Mouse (Mus musculus) megakaryocyte, adult 5-6 weeks (primary cell): ENCODE results near the gene Pgd. TPM values are rescaled to one million over a fixed set of nuclear protein-coding genes. Genes with fewer than 3 reads are reported as not detected.
A peak's percentile ranks its signal among the peaks of the same experiment; 100 is the strongest.
"Not testable (repeated sequence)": the region's sequence is repeated elsewhere in the genome, so short reads cannot be mapped to it uniquely, and the experiment has no call there.

Source experiments
- ATAC-seq: 2 replicates; pipeline ENCODE4 v1.8.0; 2016; ENCODE audit warnings: mild to moderate bottlenecking, inconsistent platforms; ENCODE audit not compliant: poor library complexity, severe bottlenecking
- total RNA-seq, 2 experiments: library from RNA; stranded (forward) in 1 of 2; stranded (reverse) in 1 of 2; fragments of 153-499, 151-499 nt in 1 of 2; fragments of 221-1000, 200-1000 nt in 1 of 2; gene quantifications; 2 replicates each; pipeline versions ENCODE4 v1.2.3 to v1.2.4; 2015 to 2017

Gene Pgd
- total RNA-seq, 2 experiments from 2014 or later = 146 to 163 TPM

- ATAC-seq = peak; percentile 40
Observed at GRCm38 (mm10) chr4:149170394-149170931, 3.9 kb upstream of the Pgd start.

- ATAC-seq = not testable (repeated sequence)
Observed at GRCm38 (mm10) chr4:149169926-149170325, 3.4 kb upstream of the Pgd start.

DNA sequence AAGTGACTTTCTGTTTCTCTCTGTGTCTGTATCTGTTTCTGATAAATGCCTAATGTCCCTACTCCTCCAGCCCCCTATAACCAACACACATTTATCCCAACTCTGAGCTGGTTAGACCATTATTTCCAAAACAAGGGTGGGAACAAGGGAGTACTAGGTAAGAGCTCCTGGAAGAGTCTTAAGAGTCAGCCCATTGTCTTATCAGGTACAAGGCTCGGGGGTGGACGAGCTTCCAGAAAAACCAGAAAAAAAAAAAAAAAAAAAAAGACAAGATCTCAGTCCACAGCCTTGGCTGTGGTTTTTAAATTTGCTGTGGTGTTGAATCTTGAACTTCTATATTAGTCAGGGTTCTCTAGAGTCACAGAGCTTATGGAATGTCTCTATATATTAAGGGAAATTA lies 1.4 kb upstream of the Pgd start:
- no peak for ATAC-seq

DNA sequence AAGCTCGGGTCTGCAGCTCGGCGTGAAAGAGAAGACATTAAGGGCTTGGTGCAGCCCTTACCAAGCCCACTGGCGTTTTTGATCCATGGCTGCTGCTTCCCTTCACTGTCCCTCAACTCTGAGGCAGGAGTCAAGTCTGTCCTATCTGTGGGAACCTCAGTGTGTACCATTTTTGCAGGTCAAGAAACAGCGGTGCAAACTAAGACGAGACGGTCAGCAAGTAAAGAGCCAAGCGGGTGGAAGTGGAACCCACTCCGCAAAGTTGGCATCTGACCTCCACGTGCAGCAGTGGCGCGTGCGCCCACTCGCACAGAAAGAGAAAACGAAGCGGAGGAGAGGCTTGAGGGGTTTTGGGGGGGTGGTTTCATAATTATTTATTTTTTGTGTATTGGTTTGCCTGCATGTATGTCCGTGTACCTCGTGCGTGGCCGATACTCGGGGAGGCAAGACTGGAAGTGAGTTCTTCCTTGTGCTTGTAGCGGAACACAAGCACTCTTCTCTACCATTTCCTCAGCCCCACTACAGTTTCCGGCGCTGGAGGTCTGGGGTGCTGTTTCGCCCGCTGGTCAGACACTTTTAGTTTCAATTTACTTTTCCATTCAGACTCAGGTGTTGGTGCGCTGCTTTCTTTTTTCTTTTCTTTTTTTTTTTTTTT lies 513 bp upstream of the Pgd start:
- ATAC-seq = peak; percentile 22

GRCm38 (mm10) chr4:149164150-149164549 lies 2.4 kb downstream of the Pgd start:
- ATAC-seq = no peak

DNA sequence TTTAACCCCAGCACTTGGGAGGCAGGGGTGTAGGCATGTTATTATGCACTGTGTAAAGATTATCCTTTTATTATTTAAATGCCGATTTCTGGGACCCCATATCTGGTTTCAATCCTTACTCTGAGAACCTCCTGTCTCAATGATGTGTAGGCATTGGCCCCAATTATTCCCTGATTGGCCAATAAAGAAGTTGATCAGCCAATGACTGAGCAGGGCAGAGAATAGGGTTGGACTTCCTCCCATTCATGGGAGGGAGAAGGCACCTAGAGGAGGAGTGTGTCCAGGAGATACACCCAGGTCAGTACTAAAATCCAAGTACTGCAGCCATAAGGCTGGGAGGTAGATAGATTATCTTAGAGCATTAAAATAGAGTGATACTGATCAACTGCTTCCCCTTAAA lies 3.4 kb downstream of the Pgd start:
- ATAC-seq = no peak

GRCm38 (mm10) chr4:149161166-149161565 lies 5.4 kb downstream of the Pgd start:
- ATAC-seq = peak; percentile 53

DNA sequence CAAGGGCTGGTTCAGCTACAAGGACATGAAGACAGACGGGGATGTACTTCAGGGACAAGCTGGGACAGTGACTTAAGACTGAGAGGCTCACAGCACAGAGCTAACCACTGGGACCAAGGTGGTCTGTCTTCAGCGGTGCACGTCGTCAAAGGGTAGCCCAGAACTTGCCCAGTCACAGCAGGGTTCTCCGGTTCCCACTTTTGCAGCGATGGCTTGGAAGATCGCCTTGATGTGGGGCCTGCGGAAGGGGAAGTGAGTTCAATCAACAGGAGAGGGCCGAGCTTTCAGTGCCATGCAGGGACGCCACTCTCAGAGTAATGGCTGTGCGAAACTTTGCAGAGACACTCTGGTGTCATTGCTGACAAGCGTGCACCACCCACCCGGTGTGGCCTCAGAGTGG lies 6.7 kb downstream of the Pgd start:
- peak; percentile 20 for ATAC-seq

DNA sequence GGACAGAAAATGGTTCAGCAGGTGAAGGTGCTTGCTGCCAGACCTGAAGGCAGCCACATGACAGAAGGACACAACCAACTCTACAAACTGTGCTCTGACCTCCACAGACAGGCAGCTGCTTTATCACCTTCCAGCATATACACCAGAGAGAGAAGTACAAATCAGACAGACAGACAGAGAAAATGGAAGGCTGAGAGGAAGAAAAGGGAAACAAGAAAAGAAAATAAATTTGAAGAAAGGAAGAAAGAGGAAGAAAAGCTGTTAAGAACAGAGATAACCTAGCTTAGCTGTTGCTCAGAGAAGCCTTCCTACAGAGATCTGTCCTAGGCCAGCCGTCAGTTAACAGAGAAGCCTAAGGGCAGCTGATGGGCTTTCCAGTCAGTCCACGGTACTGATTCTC lies 7.4 kb downstream of the Pgd start:
- no peak for ATAC-seq

DNA sequence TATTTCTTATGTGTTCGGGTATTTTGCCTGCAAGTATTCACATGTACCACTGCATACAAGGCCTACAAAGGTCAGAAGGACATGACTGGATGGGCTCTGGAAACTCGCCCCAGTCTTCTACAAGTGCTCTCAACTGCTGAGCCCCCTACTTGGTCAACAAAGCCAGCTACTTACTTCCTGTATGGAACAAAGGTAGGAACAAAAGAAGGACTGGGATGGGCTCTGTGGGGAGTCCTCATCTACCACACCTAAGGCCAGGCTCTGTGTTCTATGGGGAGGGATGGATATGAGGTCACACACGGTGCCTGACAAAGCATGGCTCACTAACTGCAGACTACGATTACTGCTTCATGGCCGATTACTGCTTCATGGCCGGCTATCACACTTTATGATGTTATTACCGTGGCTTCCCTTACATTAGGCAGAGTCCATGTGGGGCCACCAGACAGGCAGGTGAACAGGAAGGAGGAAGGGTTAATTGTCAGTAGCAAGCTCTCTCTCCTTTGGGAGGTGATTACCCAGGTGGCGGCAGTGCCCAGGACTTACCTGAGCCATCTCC lies 9.1 kb downstream of the Pgd start:
- no peak for ATAC-seq

GRCm38 (mm10) chr4:149155711-149156110 lies 10.9 kb downstream of the Pgd start:
- peak; percentile 93 for ATAC-seq

GRCm38 (mm10) chr4:149154859-149155258 lies 11.7 kb downstream of the Pgd start:
- no peak for ATAC-seq

GRCm38 (mm10) chr4:149150721-149151120 lies 15.8 kb downstream of the Pgd start:
- ATAC-seq = no peak

DNA sequence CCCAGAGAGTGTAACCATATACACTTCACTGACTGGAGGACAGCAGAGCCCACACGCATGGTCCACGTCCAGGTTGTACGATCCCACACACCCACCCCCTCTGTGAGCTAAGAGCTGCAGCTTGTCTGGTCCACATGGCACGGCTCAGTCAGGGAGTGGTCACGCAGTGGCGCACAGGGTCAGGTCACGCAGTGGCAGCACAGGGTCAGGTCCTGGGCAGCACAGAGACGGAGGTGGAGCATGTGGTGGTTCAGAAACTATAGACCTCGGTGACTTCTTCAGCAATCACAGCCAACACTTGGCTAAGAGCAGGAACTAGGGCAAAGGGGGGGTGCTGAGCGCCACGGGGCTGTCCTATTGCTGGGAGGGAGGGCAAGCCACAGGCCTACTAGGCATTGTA lies 16.3 kb downstream of the Pgd start:
- ATAC-seq = no peak

GRCm38 (mm10) chr4:149149611-149150010 lies 17.0 kb downstream of the Pgd start:
- ATAC-seq = no peak

DNA sequence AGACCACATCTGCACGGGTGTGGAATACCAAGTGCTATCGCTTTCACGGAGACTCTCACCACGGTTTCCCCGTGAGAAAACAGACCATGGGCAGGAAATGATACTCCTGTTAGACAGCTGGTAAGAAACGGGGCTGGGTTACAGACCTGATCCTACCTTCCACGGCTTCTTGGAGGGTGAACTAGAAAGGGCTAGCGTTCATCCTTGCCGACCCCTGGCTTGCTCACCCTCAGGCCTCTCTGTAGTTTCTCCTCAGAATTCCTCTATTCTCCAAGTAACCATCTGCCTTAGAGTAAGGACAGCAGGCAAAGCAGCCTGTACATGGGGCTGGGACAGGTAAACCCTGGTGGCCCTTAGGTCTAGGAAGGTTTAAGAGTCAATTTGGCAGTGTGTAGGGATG lies 17.4 kb downstream of the Pgd start:
- ATAC-seq = no peak

DNA sequence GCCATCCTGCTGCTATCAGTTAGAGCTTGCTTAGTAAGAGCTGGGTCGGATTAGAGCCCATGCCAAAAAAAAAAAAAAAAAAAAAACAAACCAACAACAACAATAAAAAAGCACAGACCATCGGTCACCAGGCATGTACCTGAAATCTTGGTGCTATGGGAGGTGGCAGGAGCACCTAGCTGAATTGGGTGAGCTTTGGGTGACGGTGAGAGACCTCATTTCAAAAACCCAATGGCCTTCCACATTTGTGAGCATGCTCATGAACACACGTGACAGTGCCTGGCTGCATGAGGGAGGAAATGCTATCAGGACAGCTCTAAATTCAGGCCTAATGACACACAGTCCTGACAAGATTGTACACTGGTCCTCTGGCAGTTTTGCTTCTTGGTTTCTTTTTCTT lies 18.5 kb downstream of the Pgd start:
- ATAC-seq = no peak

GRCm38 (mm10) chr4:149147528-149147927 lies 19.0 kb downstream of the Pgd start:
- peak; percentile 41 for ATAC-seq

DNA sequence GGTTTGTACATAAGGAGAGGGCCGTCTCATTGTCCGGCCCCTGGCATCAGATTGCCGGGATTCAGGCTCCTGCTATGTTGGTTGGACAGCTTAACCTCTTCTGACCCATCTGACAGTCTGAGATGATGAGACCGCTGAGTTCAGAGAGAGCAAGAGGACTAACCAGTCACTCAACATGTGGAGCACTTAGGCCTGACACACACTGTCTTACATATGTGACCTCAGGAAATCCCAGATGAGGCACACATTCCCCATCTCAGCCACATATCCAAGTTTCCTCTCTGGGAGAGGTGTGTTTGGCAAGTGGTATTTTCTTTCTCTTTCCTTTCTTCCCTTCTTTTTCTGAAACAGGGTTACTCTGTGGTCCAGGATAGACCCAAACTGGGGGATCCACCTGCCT lies 21.4 kb downstream of the Pgd start:
- ATAC-seq = no peak

- peak; percentile 82 for ATAC-seq
Observed at GRCm38 (mm10) chr4:149144459-149144858, 22.1 kb downstream of the Pgd start.

- ATAC-seq = 0 out of 2 replicates have a peak, but pooled peaks have one; percentile 38
Observed at GRCm38 (mm10) chr4:149143594-149143993, 23.0 kb downstream of the Pgd start.

DNA sequence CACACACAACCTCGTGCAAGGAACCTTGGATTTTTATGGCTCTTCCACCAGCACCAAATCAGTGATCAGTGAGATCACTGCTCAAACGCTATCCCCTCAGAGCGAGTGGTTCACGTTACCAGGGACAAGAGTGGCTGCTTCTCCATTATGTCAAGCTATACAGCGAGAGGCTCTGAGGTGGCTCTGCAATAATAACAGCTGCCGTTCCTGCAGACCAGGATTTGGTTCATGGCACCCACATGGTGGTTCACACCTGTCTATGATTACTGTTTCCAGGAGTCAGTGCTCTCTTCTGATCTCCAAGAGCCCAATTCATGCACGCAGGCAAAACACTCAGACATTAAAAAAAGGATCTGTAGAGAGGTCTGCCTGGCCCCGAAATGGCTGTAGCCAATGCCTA lies 28.1 kb downstream of the Pgd start:
- ATAC-seq = no peak
